Mouse (Mus musculus): ENCODE measurements around the gene Scmh1. TPM values are rescaled to one million over a fixed set of nuclear protein-coding genes. Genes with fewer than 3 reads are reported as not detected.

Scmh1 gene
- polyA plus RNA-seq (2015; fragmentation: Nextera tagmentation; extraction: Ambion mirVana): 35.6 and 38.7 TPM in 2 replicates

DNA sequence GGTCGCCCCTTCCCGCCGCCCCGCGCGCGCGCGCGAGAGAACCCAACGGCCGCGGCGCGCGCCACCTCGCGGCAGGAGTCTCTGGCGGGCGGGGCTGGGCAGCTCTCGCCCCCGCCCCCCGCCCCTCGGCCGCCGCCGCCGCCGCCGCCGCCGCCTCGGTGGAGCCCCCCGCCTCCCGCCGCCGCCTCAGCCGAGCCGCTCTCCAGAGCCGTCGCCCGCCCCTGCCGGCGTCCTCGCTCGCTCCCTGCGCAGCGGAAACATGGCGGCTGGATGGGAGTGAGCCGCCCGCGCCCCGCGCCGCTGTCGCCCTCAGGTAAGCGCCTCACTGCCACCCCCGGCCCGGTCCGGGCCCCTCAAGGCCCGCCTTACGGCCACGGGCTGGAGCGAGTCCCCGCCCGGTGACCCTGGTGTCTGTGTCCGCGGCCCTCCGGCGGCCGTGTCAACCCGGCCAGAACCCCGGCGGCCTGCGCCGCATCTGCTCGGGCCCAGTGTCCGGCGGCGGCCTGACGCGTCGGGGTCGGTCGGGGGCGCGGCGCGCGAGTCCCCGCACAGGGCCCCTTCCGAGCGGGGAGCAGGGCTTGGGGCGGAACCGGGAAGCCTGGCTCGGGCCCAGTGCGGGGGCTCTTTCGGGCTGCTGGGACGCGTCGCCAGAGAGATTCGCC lies at the start of gene Scmh1:
Scmh1 (plus strand) TSS at position 138 of the 662 bp plus-strand sequence.
- H3K4me3 ChIP-seq (ENCODE audit: low read depth, low read length): peak within 1 kb of the TSS; percentile 99
- peak within 1 kb of the TSS; percentile 96 for H3K27ac ChIP-seq (replicated peaks)
- no peaks in the 10 kb centered on the region for H3K36me3 ChIP-seq (ENCODE audit: control insufficient read depth, insufficient read depth, low read length)
- no peaks in the 10 kb centered on the region for H3K4me1 ChIP-seq (replicated peaks; ENCODE audit: control insufficient read depth, insufficient read depth)
- no peaks in the 10 kb centered on the region for H3K9me3 ChIP-seq (ENCODE audit: control insufficient read depth, low read length)
- H3K4me2 ChIP-seq (replicated peaks; ENCODE audit: low read depth): peak within 1 kb of the TSS; percentile 60
- WGBS: under 1% methylated on average over 41 of the region's 102 CpGs
- DNase-seq (ENCODE audit: low spot score) (peak; percentile 73), ATAC-seq (ENCODE audit: low FRiP score, low TSS enrichment) (peak; percentile 91)
- H3K9ac ChIP-seq (ENCODE audit: low read length): peak within 1 kb of the TSS; percentile 99
- TF ChIP-seq CTCF (IDR thresholded peaks at IDR 0.05; ENCODE audit: low read depth) (peak; percentile 34; the same call in 1 of the 2 replicates), EP300 (optimal IDR thresholded peaks at IDR 0.05) (no peak)
- H3K27me3 ChIP-seq (ENCODE audit: control insufficient read depth, insufficient read depth, low read length): no peaks in the 10 kb centered on the region

GRCm38 (mm10) chr4:120360011-120360521 lies 45.0 kb upstream of the Scmh1 start:
- ATAC-seq (ENCODE audit: low FRiP score, low TSS enrichment): 0 out of 2 replicates have a peak, but pooled peaks have one; percentile 2
- Histone ChIP-seq H3K9ac (ENCODE audit: low read length) (no peak overlapping the region), H3K4me1 (replicated peaks; ENCODE audit: control insufficient read depth, insufficient read depth) (no peaks in the 10 kb centered on the region), H3K27me3 (ENCODE audit: control insufficient read depth, insufficient read depth, low read length) (no peaks in the 10 kb centered on the region), H3K4me2 (replicated peaks; ENCODE audit: low read depth) (no peak overlapping the region), H3K27ac (replicated peaks) (no peak overlapping the region), H3K9me3 (ENCODE audit: control insufficient read depth, low read length) (no peaks in the 10 kb centered on the region), H3K4me3 (ENCODE audit: low read depth, low read length) (no peak overlapping the region), H3K36me3 (ENCODE audit: control insufficient read depth, insufficient read depth, low read length) (no peaks in the 10 kb centered on the region)
- 11% methylated on average over 8 of the region's 8 CpGs for WGBS
- DNase-seq (ENCODE audit: low spot score): no peak
- TF ChIP-seq CTCF (IDR thresholded peaks at IDR 0.05; ENCODE audit: low read depth): no peak
- TF ChIP-seq EP300 (optimal IDR thresholded peaks at IDR 0.05): no peak

- Histone ChIP-seq H3K27me3 (ENCODE audit: control insufficient read depth, insufficient read depth, low read length) (no peaks in the 10 kb centered on the region), H3K4me2 (replicated peaks; ENCODE audit: low read depth) (no peak overlapping the region), H3K9ac (ENCODE audit: low read length) (no peak overlapping the region), H3K9me3 (ENCODE audit: control insufficient read depth, low read length) (no peaks in the 10 kb centered on the region), H3K4me1 (replicated peaks; ENCODE audit: control insufficient read depth, insufficient read depth) (no peaks in the 10 kb centered on the region), H3K27ac (replicated peaks) (no peak overlapping the region), H3K36me3 (ENCODE audit: control insufficient read depth, insufficient read depth, low read length) (no peaks in the 10 kb centered on the region), H3K4me3 (ENCODE audit: low read depth, low read length) (no peak overlapping the region)
- WGBS: 6% methylated on average over 3 of the region's 3 CpGs
- ATAC-seq (ENCODE audit: low FRiP score, low TSS enrichment) (no peak), DNase-seq (ENCODE audit: low spot score) (no peak)
- no peak for TF ChIP-seq CTCF (IDR thresholded peaks at IDR 0.05; ENCODE audit: low read depth)
Observed at GRCm38 (mm10) chr4:120364729-120365128, 40.4 kb upstream of the Scmh1 start.

DNA sequence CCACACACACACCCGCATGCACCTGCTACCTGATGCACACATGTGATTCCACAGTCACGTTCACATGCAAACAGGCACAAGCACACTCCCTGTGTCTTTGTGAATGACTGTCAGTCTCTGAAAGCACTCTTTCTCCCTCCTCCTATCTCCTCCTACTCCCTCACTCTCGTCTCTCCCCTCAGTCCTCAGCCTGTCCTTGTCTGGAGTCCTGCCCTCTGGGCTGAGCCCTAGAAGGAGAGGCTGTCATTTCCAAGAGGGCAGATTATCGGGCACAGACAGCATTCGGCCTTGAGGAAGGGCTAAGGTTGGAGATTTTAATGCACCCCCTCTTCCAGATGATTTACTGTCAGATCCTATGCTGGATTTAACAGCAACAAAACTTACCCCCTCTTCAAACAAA lies 39.6 kb upstream of the Scmh1 start:
- no peaks in the 10 kb centered on the region for H3K36me3 ChIP-seq (ENCODE audit: control insufficient read depth, insufficient read depth, low read length)
- no peak overlapping the region for H3K4me2 ChIP-seq (replicated peaks; ENCODE audit: low read depth)
- H3K4me1 ChIP-seq (replicated peaks; ENCODE audit: control insufficient read depth, insufficient read depth): no peaks in the 10 kb centered on the region
- no peak for TF ChIP-seq EP300 (optimal IDR thresholded peaks at IDR 0.05)
- no peak for TF ChIP-seq CTCF (IDR thresholded peaks at IDR 0.05; ENCODE audit: low read depth)
- H3K27ac ChIP-seq (replicated peaks): no peak overlapping the region
- DNase-seq (ENCODE audit: low spot score): no peak
- H3K9me3 ChIP-seq (ENCODE audit: control insufficient read depth, low read length): no peaks in the 10 kb centered on the region
- no peak overlapping the region for H3K4me3 ChIP-seq (ENCODE audit: low read depth, low read length)
- 20% methylated on average over 5 of the region's 5 CpGs for WGBS
- no peak for ATAC-seq (ENCODE audit: low FRiP score, low TSS enrichment)
- no peak overlapping the region for H3K9ac ChIP-seq (ENCODE audit: low read length)
- no peaks in the 10 kb centered on the region for H3K27me3 ChIP-seq (ENCODE audit: control insufficient read depth, insufficient read depth, low read length)

DNA sequence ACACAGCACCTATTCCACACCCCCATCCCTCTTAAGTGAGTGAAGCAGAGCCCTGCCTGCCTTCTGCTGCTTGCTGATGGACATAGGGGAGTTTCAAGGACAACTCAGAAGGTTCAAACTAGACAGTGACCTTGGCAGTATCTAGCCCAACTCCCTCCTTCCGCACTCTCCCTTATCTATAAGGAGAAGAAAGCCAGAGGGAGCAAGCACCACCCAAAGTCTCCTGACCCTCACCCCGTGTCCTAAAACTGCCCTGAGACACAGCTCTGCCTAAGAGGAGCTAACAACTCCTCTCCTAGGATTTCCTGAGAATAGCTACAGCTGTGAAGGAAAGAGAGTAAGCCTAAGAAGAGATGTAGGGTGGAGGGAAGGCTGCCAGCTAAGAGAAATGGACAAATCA lies 37.0 kb upstream of the Scmh1 start:
- DNase-seq (ENCODE audit: low spot score) (no peak), ATAC-seq (ENCODE audit: low FRiP score, low TSS enrichment) (no peak)
- no peaks in the 10 kb centered on the region for H3K9me3 ChIP-seq (ENCODE audit: control insufficient read depth, low read length)
- no peak overlapping the region for H3K27ac ChIP-seq (replicated peaks)
- no peak overlapping the region for H3K4me2 ChIP-seq (replicated peaks; ENCODE audit: low read depth)
- H3K9ac ChIP-seq (ENCODE audit: low read length): no peak overlapping the region
- H3K36me3 ChIP-seq (ENCODE audit: control insufficient read depth, insufficient read depth, low read length): no peaks in the 10 kb centered on the region
- no peaks in the 10 kb centered on the region for H3K27me3 ChIP-seq (ENCODE audit: control insufficient read depth, insufficient read depth, low read length)
- H3K4me1 ChIP-seq (replicated peaks; ENCODE audit: control insufficient read depth, insufficient read depth): no peaks in the 10 kb centered on the region
- no peak overlapping the region for H3K4me3 ChIP-seq (ENCODE audit: low read depth, low read length)
- no peak for TF ChIP-seq EP300 (optimal IDR thresholded peaks at IDR 0.05)
- no peak for TF ChIP-seq CTCF (IDR thresholded peaks at IDR 0.05; ENCODE audit: low read depth)
- 75% methylated on average over 2 of the region's 2 CpGs for WGBS

DNA sequence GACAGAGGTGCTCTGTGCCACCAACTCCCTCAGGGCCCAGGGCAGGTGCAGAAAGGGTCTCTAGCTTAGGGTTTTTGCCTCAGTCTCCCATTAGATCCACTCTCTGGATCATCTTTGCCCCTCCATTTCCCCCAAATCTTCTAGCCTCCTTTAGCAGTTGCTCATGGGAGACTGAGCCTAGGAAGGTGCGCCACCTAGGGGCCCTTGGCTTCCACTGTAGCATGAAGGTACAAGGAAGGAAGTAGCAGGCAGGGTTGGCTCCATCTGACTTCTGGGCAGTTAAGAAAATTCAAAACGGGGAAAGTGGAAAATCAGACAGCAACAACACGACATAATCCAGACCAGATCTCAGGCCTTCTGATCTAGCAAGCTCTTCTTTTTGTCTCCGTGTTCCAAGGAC lies 36.4 kb upstream of the Scmh1 start:
- H3K27me3 ChIP-seq (ENCODE audit: control insufficient read depth, insufficient read depth, low read length): no peaks in the 10 kb centered on the region
- ATAC-seq (ENCODE audit: low FRiP score, low TSS enrichment) (no peak; the same call in 1 of the 2 replicates), DNase-seq (ENCODE audit: low spot score) (peak; percentile 73)
- TF ChIP-seq CTCF (IDR thresholded peaks at IDR 0.05; ENCODE audit: low read depth) (peak; percentile 90), EP300 (optimal IDR thresholded peaks at IDR 0.05) (no peak)
- WGBS: 12% methylated on average over 4 of the region's 4 CpGs
- no peaks in the 10 kb centered on the region for H3K9me3 ChIP-seq (ENCODE audit: control insufficient read depth, low read length)
- no peak overlapping the region for H3K4me3 ChIP-seq (ENCODE audit: low read depth, low read length)
- no peak overlapping the region for H3K9ac ChIP-seq (ENCODE audit: low read length)
- no peak overlapping the region for H3K4me2 ChIP-seq (replicated peaks; ENCODE audit: low read depth)
- H3K27ac ChIP-seq (replicated peaks): no peak overlapping the region
- H3K36me3 ChIP-seq (ENCODE audit: control insufficient read depth, insufficient read depth, low read length): no peaks in the 10 kb centered on the region
- no peaks in the 10 kb centered on the region for H3K4me1 ChIP-seq (replicated peaks; ENCODE audit: control insufficient read depth, insufficient read depth)
